Mouse (Mus musculus): ENCODE data around the gene Smyd3. TPM values are rescaled to one million over a fixed set of nuclear protein-coding genes. Genes with fewer than 3 reads are reported as not detected.

Gene Smyd3
- polyA plus RNA-seq, 1 experiment from 2014 or later: 12.1 TPM

- Histone ChIP-seq H3K9ac (ENCODE audit: low read length) (no peak overlapping the region), H3K4me3 (ENCODE audit: low read depth, low read length) (no peak overlapping the region), H3K27me3 (ENCODE audit: control insufficient read depth, insufficient read depth, low read length) (no peaks in the 10 kb centered on the region), H3K4me1 (replicated peaks; ENCODE audit: control insufficient read depth, insufficient read depth) (peaks cover 6% of the 10 kb centered on the region), H3K27ac (replicated peaks) (no peak overlapping the region), H3K4me2 (replicated peaks; ENCODE audit: low read depth) (no peak overlapping the region), H3K9me3 (ENCODE audit: control insufficient read depth, low read length) (no peaks in the 10 kb centered on the region), H3K36me3 (ENCODE audit: control insufficient read depth, insufficient read depth, low read length) (no peaks in the 10 kb centered on the region)
- no peak for DNase-seq (ENCODE audit: low spot score)
- 65% methylated on average over 17 of the region's 17 CpGs for WGBS
- ATAC-seq (ENCODE audit: low FRiP score, low TSS enrichment): no peak
- TF ChIP-seq EP300 (optimal IDR thresholded peaks at IDR 0.05): no peak
- TF ChIP-seq CTCF (IDR thresholded peaks at IDR 0.05; ENCODE audit: low read depth): no peak
Measured at GRCm38 (mm10) chr1:179045856-179046714, 471.8 kb downstream of the Smyd3 start.

- WGBS: 41% methylated on average over 5 of the region's 5 CpGs
- DNase-seq (ENCODE audit: low spot score) (no peak), ATAC-seq (ENCODE audit: low FRiP score, low TSS enrichment) (no peak)
- H3K4me1 ChIP-seq (replicated peaks; ENCODE audit: control insufficient read depth, insufficient read depth): peaks cover 6% of the 10 kb centered on the region
- H3K9ac ChIP-seq (ENCODE audit: low read length): no peak overlapping the region
- no peak overlapping the region for H3K4me2 ChIP-seq (replicated peaks; ENCODE audit: low read depth)
- H3K9me3 ChIP-seq (ENCODE audit: control insufficient read depth, low read length): no peaks in the 10 kb centered on the region
- TF ChIP-seq CTCF (IDR thresholded peaks at IDR 0.05; ENCODE audit: low read depth) (no peak), EP300 (optimal IDR thresholded peaks at IDR 0.05) (no peak)
- H3K36me3 ChIP-seq (ENCODE audit: control insufficient read depth, insufficient read depth, low read length): no peaks in the 10 kb centered on the region
- H3K27ac ChIP-seq (replicated peaks): no peak overlapping the region
- H3K4me3 ChIP-seq (ENCODE audit: low read depth, low read length): no peak overlapping the region
- H3K27me3 ChIP-seq (ENCODE audit: control insufficient read depth, insufficient read depth, low read length): no peaks in the 10 kb centered on the region
Measured at GRCm38 (mm10) chr1:179044165-179044564, 473.7 kb downstream of the Smyd3 start.

- H3K4me2 ChIP-seq (replicated peaks; ENCODE audit: low read depth): no peak overlapping the region
- H3K36me3 ChIP-seq (ENCODE audit: control insufficient read depth, insufficient read depth, low read length): no peaks in the 10 kb centered on the region
- no peak overlapping the region for H3K9ac ChIP-seq (ENCODE audit: low read length)
- H3K4me3 ChIP-seq (ENCODE audit: low read depth, low read length): no peak overlapping the region
- H3K4me1 ChIP-seq (replicated peaks; ENCODE audit: control insufficient read depth, insufficient read depth): peaks cover 6% of the 10 kb centered on the region
- DNase-seq (ENCODE audit: low spot score): no peak
- WGBS: 52% methylated on average over 12 of the region's 12 CpGs
- peak overlapping the region; percentile 49 for H3K27ac ChIP-seq (replicated peaks)
- no peaks in the 10 kb centered on the region for H3K27me3 ChIP-seq (ENCODE audit: control insufficient read depth, insufficient read depth, low read length)
- TF ChIP-seq CTCF (IDR thresholded peaks at IDR 0.05; ENCODE audit: low read depth) (no peak), EP300 (optimal IDR thresholded peaks at IDR 0.05) (no peak)
- ATAC-seq (ENCODE audit: low FRiP score, low TSS enrichment): no peak
- no peaks in the 10 kb centered on the region for H3K9me3 ChIP-seq (ENCODE audit: control insufficient read depth, low read length)
Measured at GRCm38 (mm10) chr1:179043644-179044043, 474.2 kb downstream of the Smyd3 start.

- 35% methylated on average over 8 of the region's 8 CpGs for WGBS
- TF ChIP-seq CTCF (IDR thresholded peaks at IDR 0.05; ENCODE audit: low read depth) (no peak), EP300 (optimal IDR thresholded peaks at IDR 0.05) (no peak)
- Histone ChIP-seq H3K9ac (ENCODE audit: low read length) (no peak overlapping the region), H3K27ac (replicated peaks) (0 out of 2 replicates have a peak overlapping the region, but pooled peaks have one; percentile 18), H3K27me3 (ENCODE audit: control insufficient read depth, insufficient read depth, low read length) (no peaks in the 10 kb centered on the region), H3K36me3 (ENCODE audit: control insufficient read depth, insufficient read depth, low read length) (no peaks in the 10 kb centered on the region), H3K9me3 (ENCODE audit: control insufficient read depth, low read length) (no peaks in the 10 kb centered on the region), H3K4me2 (replicated peaks; ENCODE audit: low read depth) (no peak overlapping the region), H3K4me1 (replicated peaks; ENCODE audit: control insufficient read depth, insufficient read depth) (peaks cover 6% of the 10 kb centered on the region), H3K4me3 (ENCODE audit: low read depth, low read length) (no peak overlapping the region)
- DNase-seq (ENCODE audit: low spot score): peak; percentile 37
- peak; percentile 70; the same call in 1 of the 2 replicates for ATAC-seq (ENCODE audit: low FRiP score, low TSS enrichment)
Measured at GRCm38 (mm10) chr1:179041905-179042337, 475.9 kb downstream of the Smyd3 start.

- Histone ChIP-seq H3K4me3 (ENCODE audit: low read depth, low read length) (no peak overlapping the region), H3K9ac (ENCODE audit: low read length) (no peak overlapping the region), H3K4me2 (replicated peaks; ENCODE audit: low read depth) (no peak overlapping the region), H3K27me3 (ENCODE audit: control insufficient read depth, insufficient read depth, low read length) (no peaks in the 10 kb centered on the region), H3K4me1 (replicated peaks; ENCODE audit: control insufficient read depth, insufficient read depth) (peaks cover 6% of the 10 kb centered on the region), H3K36me3 (ENCODE audit: control insufficient read depth, insufficient read depth, low read length) (no peaks in the 10 kb centered on the region), H3K27ac (replicated peaks) (no peak overlapping the region), H3K9me3 (ENCODE audit: control insufficient read depth, low read length) (no peaks in the 10 kb centered on the region)
- TF ChIP-seq EP300 (optimal IDR thresholded peaks at IDR 0.05) (no peak), CTCF (IDR thresholded peaks at IDR 0.05; ENCODE audit: low read depth) (no peak)
- WGBS: 74% methylated on average over 14 of the region's 14 CpGs
- no peak for DNase-seq (ENCODE audit: low spot score)
- no peak for ATAC-seq (ENCODE audit: low FRiP score, low TSS enrichment)
Measured at GRCm38 (mm10) chr1:179041231-179041904, 476.5 kb downstream of the Smyd3 start.

GRCm38 (mm10) chr1:179038801-179039200, 479.0 kb downstream of the Smyd3 start:
- ATAC-seq (ENCODE audit: low FRiP score, low TSS enrichment): no peak
- no peak overlapping the region for H3K4me3 ChIP-seq (ENCODE audit: low read depth, low read length)
- H3K27me3 ChIP-seq (ENCODE audit: control insufficient read depth, insufficient read depth, low read length): no peaks in the 10 kb centered on the region

More at GRCm38 (mm10) chr1:179038801-179039200, 479.0 kb downstream of the Smyd3 start:
- no peaks in the 10 kb centered on the region for H3K36me3 ChIP-seq (ENCODE audit: control insufficient read depth, insufficient read depth, low read length)
- no peak overlapping the region for H3K9ac ChIP-seq (ENCODE audit: low read length)
- H3K27ac ChIP-seq (replicated peaks): no peak overlapping the region
- H3K4me2 ChIP-seq (replicated peaks; ENCODE audit: low read depth): no peak overlapping the region
- H3K9me3 ChIP-seq (ENCODE audit: control insufficient read depth, low read length): no peaks in the 10 kb centered on the region
- 97% methylated on average over 4 of the region's 4 CpGs for WGBS
- TF ChIP-seq EP300 (optimal IDR thresholded peaks at IDR 0.05) (no peak), CTCF (IDR thresholded peaks at IDR 0.05; ENCODE audit: low read depth) (no peak)
- peaks cover 6% of the 10 kb centered on the region for H3K4me1 ChIP-seq (replicated peaks; ENCODE audit: control insufficient read depth, insufficient read depth)
- no peak for DNase-seq (ENCODE audit: low spot score)

Measured in stomach, postnatal 0 days (tissue).